Mouse (Mus musculus) lung, embryonic 15.5 days (tissue): ENCODE data around the gene Hist1h4d. TPM values are rescaled to one million over a fixed set of nuclear protein-coding genes. Genes with fewer than 3 reads are reported as not detected.
"Not testable (repeated sequence)": the region's sequence is repeated elsewhere in the genome, so short reads cannot be mapped to it uniquely, and the experiment has no call there.

Experiments
- ATAC-seq: fragments of 200-750 bp; cut with Nextera tagmentation; 2 replicates; pipeline ENCODE4 v1.8.0; 2017; ENCODE audit warnings: moderate number of reproducible peaks, borderline replicate concordance; ENCODE audit not compliant: low FRiP score, low TSS enrichment; ENCODE audit errors: extremely low read depth
- H3K27ac ChIP-seq: fragments of 300-500 bp; sonication (generic); 2 replicates; pipeline ENCODE4 v1.5.1; 2015; ENCODE audit warnings: moderate library complexity, mild to moderate bottlenecking, inconsistent platforms
- H3K27me3 ChIP-seq: fragments of 300-500 bp; sonication (generic); 2 replicates; pipeline ENCODE4 v1.6.1; 2015; ENCODE audit warnings: inconsistent platforms
- H3K36me3 ChIP-seq: fragments of 300-500 bp; sonication (generic); 2 replicates; pipeline ENCODE4 v1.6.1; 2015; ENCODE audit warnings: inconsistent platforms
- H3K4me1 ChIP-seq: fragments of 300-500 bp; sonication (generic); 2 replicates; pipeline ENCODE4 v1.6.1; 2015; ENCODE audit warnings: inconsistent platforms
- H3K4me2 ChIP-seq: fragments of 300-500 bp; sonication (generic); 2 replicates; pipeline ENCODE4 v1.6.1; 2015; ENCODE audit warnings: inconsistent platforms, mild to moderate bottlenecking, moderate library complexity
- H3K4me3 ChIP-seq: fragments of 300-500 bp; sonication (generic); 2 replicates; pipeline ENCODE4 v1.5.1; 2015; ENCODE audit warnings: mild to moderate bottlenecking, inconsistent platforms
- H3K9ac ChIP-seq: fragments of 300-500 bp; sonication (generic); 2 replicates; pipeline ENCODE4 v1.6.1; 2015; ENCODE audit warnings: inconsistent platforms
- H3K9me3 ChIP-seq: fragments of 300-500 bp; sonication (generic); 2 replicates; pipeline ENCODE4 v1.6.1; 2016; ENCODE audit warnings: inconsistent platforms
- WGBS: fragments of 180-500 bp; shearing (Covaris S2); methylation state at CpG from one replicate; pipeline ENCODE4 v1.1.7; 2015; 5-methylcytosine and 5-hydroxymethylcytosine counted together
- polyA plus RNA-seq: library from polyadenylated mRNA; unstranded; fragments of >200 nt; fragmentation: Nextera tagmentation; extraction: Ambion mirVana; gene quantifications from 2 replicates; pipeline ENCODE4 v1.2.1, GENCODE M21; 2015

The Hist1h4d gene
- polyA plus RNA-seq, 1 experiment from 2014 or later: 160 TPM

- no peaks in the 10 kb centered on the region for H3K9me3 ChIP-seq
- H3K4me2 ChIP-seq: no peak overlapping the region
Observed at GRCm38 (mm10) chr13:23541497-23541896, 39.9 kb upstream of the Hist1h4d start.

GRCm38 (mm10) chr13:23542225-23542980, 39.0 kb upstream of the Hist1h4d start:
- H3K27me3 ChIP-seq: not testable (repeated sequence)
- WGBS: 5% methylated on average over 3 of the region's 3 CpGs
- H3K4me2 ChIP-seq: peak overlapping the region; percentile 67

More at GRCm38 (mm10) chr13:23541497-23541896, 39.9 kb upstream of the Hist1h4d start:
- Histone ChIP-seq H3K36me3 (no peaks in the 10 kb centered on the region), H3K27ac (no peak overlapping the region), H3K9ac (no peak overlapping the region), H3K4me3 (no peak overlapping the region), H3K27me3 (no peaks in the 10 kb centered on the region), H3K4me1 (peaks cover 12% of the 10 kb centered on the region)
- ATAC-seq: no peak
- WGBS: 70% methylated on average over 3 of the region's 3 CpGs

GRCm38 (mm10) chr13:23542999-23543607, 38.3 kb upstream of the Hist1h4d start, which contains the start of gene Hist1h2bh:
Gene Hist1h2bh (minus strand): TSS chr13:23543392.
- Histone ChIP-seq H3K4me3 (peak within 1 kb of the TSS; percentile 49), H3K27ac (peak within 1 kb of the TSS; percentile 93), H3K9ac (peak within 1 kb of the TSS; percentile 58), H3K4me2 (peak within 1 kb of the TSS; percentile 67)
- ATAC-seq: peak; percentile 96
- under 1% methylated on average over 36 of the region's 42 CpGs for WGBS
- not testable (repeated sequence) for H3K9me3 ChIP-seq, H3K4me1 ChIP-seq, H3K36me3 ChIP-seq, H3K27me3 ChIP-seq

More at GRCm38 (mm10) chr13:23542225-23542980, 39.0 kb upstream of the Hist1h4d start:
- Histone ChIP-seq H3K27ac (peak overlapping the region; percentile 93), H3K9ac (peak overlapping the region; percentile 58), H3K4me3 (peak overlapping the region; percentile 49)
- not testable (repeated sequence) for ATAC-seq, H3K4me1 ChIP-seq, H3K9me3 ChIP-seq, H3K36me3 ChIP-seq

- Histone ChIP-seq H3K9ac (peak within 1 kb of the TSS; percentile 58), H3K9me3 (no peaks in the 10 kb centered on the region), H3K27ac (peak within 1 kb of the TSS; percentile 93), H3K27me3 (no peaks in the 10 kb centered on the region), H3K4me2 (peak within 1 kb of the TSS; percentile 67), H3K4me1 (peaks cover 3% of the 10 kb centered on the region; the same call in 1 of the 2 replicates), H3K36me3 (no peaks in the 10 kb centered on the region), H3K4me3 (peak within 1 kb of the TSS; percentile 49)
- ATAC-seq: peak; percentile 92
- under 1% methylated on average over 24 of the region's 45 CpGs for WGBS
Observed at GRCm38 (mm10) chr13:23543965-23544786, 37.2 kb upstream of the Hist1h4d start, which contains the start of gene Hist1h3f. Gene Hist1h3f (plus strand): TSS chr13:23544052.

- Histone ChIP-seq H3K4me2 (peak overlapping the region; percentile 67), H3K4me3 (peak overlapping the region; percentile 49), H3K9ac (peak overlapping the region; percentile 49), H3K27ac (peak overlapping the region; percentile 93)
- H3K9me3 ChIP-seq, H3K4me1 ChIP-seq, H3K27me3 ChIP-seq, H3K36me3 ChIP-seq: not testable (repeated sequence)
- WGBS: 2% methylated on average over 11 of the region's 14 CpGs
- ATAC-seq: peak; percentile 2; the same call in 1 of the 2 replicates
Observed at GRCm38 (mm10) chr13:23544787-23545120, 36.6 kb upstream of the Hist1h4d start.

- Histone ChIP-seq H3K4me3 (no peak overlapping the region), H3K4me2 (no peak overlapping the region), H3K36me3 (no peaks in the 10 kb centered on the region), H3K9ac (no peak overlapping the region), H3K27me3 (no peaks in the 10 kb centered on the region), H3K9me3 (no peaks in the 10 kb centered on the region), H3K4me1 (peaks cover 6% of the 10 kb centered on the region; the same call in 1 of the 2 replicates), H3K27ac (0 out of 2 replicates have a peak overlapping the region, but pooled peaks have one; percentile 37)
- no peak for ATAC-seq
- WGBS: 53% methylated on average over 5 of the region's 5 CpGs
Observed at GRCm38 (mm10) chr13:23546694-23547093, 34.7 kb upstream of the Hist1h4d start.

- H3K27ac ChIP-seq: peak overlapping the region; percentile 93
- peak overlapping the region; percentile 62 for H3K4me2 ChIP-seq
- peak overlapping the region; percentile 48 for H3K4me3 ChIP-seq
- H3K4me1 ChIP-seq: peaks cover 10% of the 10 kb centered on the region
- peak overlapping the region; percentile 54 for H3K9ac ChIP-seq
- WGBS: 10% methylated on average over 3 of the region's 3 CpGs
- no peaks in the 10 kb centered on the region for H3K36me3 ChIP-seq
- H3K27me3 ChIP-seq: no peaks in the 10 kb centered on the region
- H3K9me3 ChIP-seq: no peaks in the 10 kb centered on the region
- ATAC-seq: no peak
Observed at GRCm38 (mm10) chr13:23550761-23551145, 30.6 kb upstream of the Hist1h4d start.

GRCm38 (mm10) chr13:23551146-23551834, 30.1 kb upstream of the Hist1h4d start, which contains the start of gene Hist1h4f:
Gene Hist1h4f (minus strand): TSS chr13:23551648.
- not testable (repeated sequence) for H3K27me3 ChIP-seq, H3K36me3 ChIP-seq, H3K4me1 ChIP-seq, H3K9me3 ChIP-seq
- peak within 1 kb of the TSS; percentile 62 for H3K4me2 ChIP-seq
- WGBS: under 1% methylated on average over 47 of the region's 47 CpGs
- H3K27ac ChIP-seq: peak within 1 kb of the TSS; percentile 93
- H3K4me3 ChIP-seq: peak within 1 kb of the TSS; percentile 48
- ATAC-seq: peak; percentile 81
- peak within 1 kb of the TSS; percentile 54 for H3K9ac ChIP-seq

GRCm38 (mm10) chr13:23551931-23552914, 29.2 kb upstream of the Hist1h4d start:
- Histone ChIP-seq H3K27ac (peak overlapping the region; percentile 93), H3K9me3 (no peaks in the 10 kb centered on the region), H3K4me1 (peaks cover 13% of the 10 kb centered on the region), H3K4me2 (peak overlapping the region; percentile 62), H3K9ac (peak overlapping the region; percentile 19; the same call in 1 of the 2 replicates), H3K4me3 (peak overlapping the region; percentile 48), H3K36me3 (no peaks in the 10 kb centered on the region), H3K27me3 (no peaks in the 10 kb centered on the region)
- no peak for ATAC-seq
- WGBS: 39% methylated on average over 8 of the region's 8 CpGs

- H3K9ac ChIP-seq: 0 out of 2 replicates have a peak within 1 kb of the TSS, but pooled peaks have one; percentile 19
- ATAC-seq: no peak
- H3K27ac ChIP-seq: peak within 1 kb of the TSS; percentile 99
- no peaks in the 10 kb centered on the region for H3K36me3 ChIP-seq
- peak within 1 kb of the TSS; percentile 87 for H3K4me2 ChIP-seq
- peaks cover 13% of the 10 kb centered on the region for H3K4me1 ChIP-seq
- H3K9me3 ChIP-seq: no peaks in the 10 kb centered on the region
- H3K27me3 ChIP-seq: no peaks in the 10 kb centered on the region
- no peak within 1 kb of the TSS for H3K4me3 ChIP-seq
Observed at GRCm38 (mm10) chr13:23552962-23553361, 28.4 kb upstream of the Hist1h4d start, which contains the start of gene Hist1h1d. Gene Hist1h1d (plus strand): TSS chr13:23553262.
